Mouse (Mus musculus): Measurements from ENCODE around the gene Agbl4.

GRCm38 (mm10) chr4:110396221-110396620 lies 1.2 kb upstream of the Agbl4 start:
- TF ChIP-seq CTCF (IDR thresholded peaks at IDR 0.05; ENCODE audit: control insufficient read depth, insufficient read depth, insufficient replicate concordance, low read depth, low read length) (no peak), POLR2A (IDR thresholded peaks at IDR 0.05; ENCODE audit: control insufficient read depth, low read depth, low read length) (no peak)

Data from testis, adult 2 months (tissue).